Mouse (Mus musculus) gastrocnemius, postnatal 25 days (tissue): Measurements from ENCODE around the gene Rere. TPM values are rescaled to one million over a fixed set of nuclear protein-coding genes. Genes with fewer than 3 reads are reported as not detected.

Source experiments
- DNase-seq: peaks from one replicate; pipeline ENCODE4 v3.0.0; 2022
- total RNA-seq, 2 experiments: library from RNA; stranded (reverse); gene quantifications; 1 replicate in 1 of 2; 2 replicates in 1 of 2; pipeline ENCODE4 v1.2.3; 2021

The Rere gene
- total RNA-seq, 2 experiments from 2014 or later = 51.0 to 56.4 TPM

GRCm38 (mm10) chr4:150382504-150382903, 101.1 kb downstream of the Rere start:
- no peak for DNase-seq

DNA sequence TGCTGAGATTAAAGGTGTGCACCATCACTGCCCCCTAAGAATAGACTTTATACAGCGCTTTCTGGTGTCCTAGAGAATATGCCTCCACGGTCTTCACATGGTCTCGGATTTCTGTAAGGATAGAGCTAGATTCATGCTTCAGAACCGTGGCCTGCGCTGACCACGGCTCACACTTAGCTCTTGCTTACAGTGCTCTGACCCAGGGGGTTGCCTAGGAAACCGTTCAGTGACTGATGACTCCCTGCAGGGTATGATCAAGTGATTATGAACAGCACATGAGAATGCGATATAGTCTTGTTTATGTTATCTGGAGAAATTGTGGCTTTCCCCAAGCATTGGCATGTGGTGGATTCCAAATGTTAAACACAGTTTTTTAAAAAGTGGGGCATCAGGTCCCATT, 103.0 kb downstream of the Rere start:
- no peak for DNase-seq

DNA sequence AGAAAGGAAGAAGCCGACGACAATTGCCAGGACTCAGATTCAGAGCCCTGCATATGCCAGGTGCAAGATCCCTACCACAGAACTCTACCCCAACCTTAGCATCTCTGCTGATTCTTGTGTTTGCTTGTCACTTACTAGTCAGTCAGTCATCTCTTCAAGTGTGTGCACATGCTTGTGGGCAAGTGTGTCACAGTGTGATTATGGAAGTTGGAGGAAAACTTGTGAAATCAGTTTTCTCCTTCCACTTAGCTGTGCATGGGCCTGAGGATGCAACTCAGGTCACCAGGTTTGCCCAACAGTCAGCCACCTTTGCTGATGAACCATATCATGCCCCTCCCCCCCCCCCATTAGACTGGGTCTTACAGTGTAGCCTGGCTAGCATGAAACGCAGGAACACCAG, 103.5 kb downstream of the Rere start:
- no peak for DNase-seq

- no peak for DNase-seq
Observed at GRCm38 (mm10) chr4:150388518-150388917, 107.1 kb downstream of the Rere start.

- DNase-seq = no peak
Observed at GRCm38 (mm10) chr4:150393607-150394006, 112.2 kb downstream of the Rere start.

- no peak for DNase-seq
Observed at GRCm38 (mm10) chr4:150394091-150394490, 112.6 kb downstream of the Rere start.

DNA sequence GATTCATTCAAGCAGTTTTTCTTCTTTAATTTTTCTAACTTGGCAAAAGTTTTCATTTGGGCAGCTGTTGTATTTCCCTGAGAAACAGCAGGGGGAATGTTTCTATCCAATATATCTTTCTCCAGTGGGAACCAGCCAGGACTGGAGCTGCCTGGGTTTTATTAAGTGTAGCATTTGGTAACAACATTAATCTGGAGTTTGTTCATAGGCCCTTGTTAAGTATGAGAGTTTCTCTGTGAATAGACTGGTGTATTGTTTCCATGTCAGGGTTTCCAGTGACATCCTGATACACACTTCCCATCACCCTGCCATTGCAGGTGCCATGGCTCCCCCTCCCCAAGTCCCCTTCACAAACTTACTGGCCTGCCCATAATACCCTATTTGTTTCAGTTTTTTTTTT, 114.9 kb downstream of the Rere start:
- DNase-seq = no peak

DNA sequence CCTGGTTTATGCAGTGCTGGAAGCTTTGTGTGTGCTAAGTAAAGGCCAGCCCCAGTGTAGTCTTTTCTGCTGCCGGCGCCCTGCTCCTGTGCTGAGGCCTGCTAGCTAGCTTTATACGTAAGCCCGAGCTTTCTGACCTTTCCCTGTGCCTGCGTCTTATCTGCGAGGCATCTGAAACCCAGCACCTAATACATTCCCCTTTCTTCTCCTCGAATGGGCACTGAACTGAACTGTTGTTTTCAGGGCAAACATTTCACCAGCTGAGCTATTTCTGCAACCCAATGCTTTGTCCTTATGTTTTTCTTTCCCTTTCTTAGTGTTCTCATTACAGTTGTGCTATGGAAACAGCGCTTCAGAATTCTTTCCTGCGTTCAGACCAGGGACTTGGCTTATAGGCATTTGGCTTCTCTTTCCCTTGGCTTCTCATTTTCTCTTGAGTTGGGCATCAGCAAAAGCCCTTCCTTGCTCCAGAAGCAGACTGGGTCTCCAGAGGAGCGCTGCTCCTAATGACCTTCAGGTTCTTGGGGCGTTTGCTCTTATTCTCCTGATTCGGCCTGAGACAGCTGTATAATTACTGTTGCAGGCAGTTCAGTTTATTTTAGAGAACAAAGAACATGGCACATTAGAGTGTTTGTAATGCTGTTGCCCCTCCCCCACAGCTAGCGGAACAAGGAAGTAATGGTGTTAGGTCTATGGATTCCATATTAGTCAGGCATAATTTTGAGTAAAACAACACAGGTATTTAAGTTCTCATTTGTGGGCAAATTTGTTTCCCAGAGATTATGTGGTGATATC, 115.6 kb downstream of the Rere start:
- no peak for DNase-seq

- no peak for DNase-seq
Observed at GRCm38 (mm10) chr4:150399032-150399431, 117.6 kb downstream of the Rere start.

DNA sequence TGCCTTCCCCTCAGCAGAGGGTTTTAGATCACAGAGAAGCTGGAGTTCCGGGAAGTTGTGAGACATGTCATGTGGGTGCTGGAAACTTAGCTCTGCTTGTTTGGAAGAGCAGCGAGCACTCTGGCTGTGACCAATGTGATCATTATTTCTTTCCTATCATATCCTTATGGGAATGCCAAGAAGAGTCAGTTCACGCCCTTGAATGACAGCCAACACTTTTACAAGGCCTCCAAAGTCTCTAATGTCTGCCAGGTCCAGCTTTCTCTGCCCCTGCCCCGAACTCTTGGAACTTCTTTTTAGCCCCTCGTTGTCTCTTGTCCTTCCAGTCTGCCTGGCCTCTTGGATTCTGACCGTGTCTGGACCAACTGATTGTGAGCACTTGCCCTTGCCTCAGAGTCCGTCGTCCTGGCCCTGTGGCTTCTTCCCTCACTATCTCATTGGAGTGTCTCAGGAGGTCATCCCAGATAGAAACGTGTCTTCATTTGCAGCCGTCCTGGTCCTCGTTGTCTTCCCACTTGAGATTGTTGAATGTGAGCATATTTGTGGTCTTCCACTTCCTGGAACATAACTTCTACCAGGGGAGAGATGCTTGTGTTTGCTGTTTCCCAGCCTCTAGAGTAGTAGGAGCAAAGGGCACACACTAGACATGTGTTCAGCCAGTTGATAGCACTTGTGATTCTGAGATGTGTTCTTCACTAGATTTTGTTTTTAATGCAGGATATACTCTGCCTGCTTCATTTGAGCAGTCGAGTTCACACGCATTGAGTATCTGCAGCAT, 120.6 kb downstream of the Rere start:
- DNase-seq = no peak

- no peak for DNase-seq
Observed at GRCm38 (mm10) chr4:150402608-150402985, 121.2 kb downstream of the Rere start.

- DNase-seq = no peak
Observed at GRCm38 (mm10) chr4:150403941-150404340, 122.5 kb downstream of the Rere start.

DNA sequence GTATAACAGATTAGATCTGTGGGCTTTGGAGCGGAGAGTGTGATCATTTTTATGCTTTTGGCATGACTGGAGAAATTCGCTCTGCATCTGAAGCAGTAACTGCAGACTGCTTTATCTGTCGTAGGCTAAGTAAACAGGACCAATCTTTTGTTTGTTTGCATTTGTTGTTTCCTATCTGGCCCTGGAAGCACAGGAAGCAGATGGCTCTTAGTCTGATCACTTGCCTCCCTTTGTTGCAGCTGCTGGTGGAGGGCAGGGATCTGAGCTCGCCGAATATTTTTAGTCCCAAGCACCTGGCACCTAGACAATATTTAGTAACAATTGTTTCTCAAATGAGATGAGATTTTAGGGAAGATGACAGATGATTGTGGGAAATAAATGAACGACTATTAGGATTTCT, 123.1 kb downstream of the Rere start:
- DNase-seq = no peak

DNA sequence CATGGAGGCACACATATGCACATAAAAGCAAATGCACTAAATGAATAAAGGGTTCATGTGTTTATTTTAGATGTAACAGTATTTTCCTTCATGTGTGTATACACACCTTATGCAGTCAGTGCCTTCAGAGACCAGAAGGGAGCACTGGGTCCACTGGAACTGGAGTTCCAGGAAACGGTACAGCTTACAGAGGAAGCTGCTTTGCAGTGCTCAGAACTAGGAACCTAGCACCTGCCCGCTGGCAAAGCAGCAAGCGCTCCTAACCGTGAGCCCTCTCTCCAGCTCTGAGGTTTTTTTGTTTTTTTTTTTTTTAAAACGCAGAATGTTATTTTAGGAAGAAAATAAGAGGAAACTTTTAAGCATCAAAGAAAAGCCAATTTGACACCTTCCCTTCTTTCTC, 124.3 kb downstream of the Rere start:
- no peak for DNase-seq

DNA sequence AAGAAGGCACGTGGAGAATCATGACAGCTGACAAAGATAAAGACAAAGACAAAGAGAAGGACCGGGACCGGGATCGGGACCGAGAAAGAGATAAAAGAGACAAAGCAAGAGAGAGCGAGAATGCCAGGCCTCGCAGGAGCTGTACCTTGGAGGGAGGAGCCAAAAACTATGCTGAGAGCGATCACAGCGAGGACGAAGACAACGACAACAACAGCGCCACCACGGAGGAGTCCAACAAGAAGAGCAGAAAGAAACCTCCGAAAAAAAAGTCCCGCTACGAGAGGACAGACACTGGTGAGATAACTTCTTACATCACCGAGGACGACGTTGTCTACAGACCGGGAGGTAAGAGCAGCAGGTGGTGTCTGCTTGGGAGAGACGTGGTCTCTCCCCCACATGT, 124.9 kb downstream of the Rere start:
- DNase-seq = no peak

DNA sequence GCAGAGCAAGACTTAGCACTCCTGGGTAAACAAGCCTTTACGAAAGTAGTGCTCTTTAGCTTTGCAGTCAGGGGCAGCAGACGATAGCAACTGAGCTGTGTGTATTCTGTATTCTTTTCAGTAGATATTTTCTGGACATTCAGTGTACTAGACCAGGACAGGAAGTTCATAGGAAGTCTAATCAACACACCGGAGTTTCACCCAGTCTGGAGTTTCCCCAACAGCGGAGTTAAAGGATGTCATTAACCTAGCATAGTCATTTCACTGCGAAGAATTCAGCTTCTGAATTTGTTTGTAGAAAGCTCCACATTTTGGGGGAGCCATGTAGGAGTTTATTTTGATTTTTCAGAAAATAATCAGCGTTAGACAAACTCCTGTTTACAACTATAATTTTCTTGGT, 125.4 kb downstream of the Rere start:
- no peak for DNase-seq

DNA sequence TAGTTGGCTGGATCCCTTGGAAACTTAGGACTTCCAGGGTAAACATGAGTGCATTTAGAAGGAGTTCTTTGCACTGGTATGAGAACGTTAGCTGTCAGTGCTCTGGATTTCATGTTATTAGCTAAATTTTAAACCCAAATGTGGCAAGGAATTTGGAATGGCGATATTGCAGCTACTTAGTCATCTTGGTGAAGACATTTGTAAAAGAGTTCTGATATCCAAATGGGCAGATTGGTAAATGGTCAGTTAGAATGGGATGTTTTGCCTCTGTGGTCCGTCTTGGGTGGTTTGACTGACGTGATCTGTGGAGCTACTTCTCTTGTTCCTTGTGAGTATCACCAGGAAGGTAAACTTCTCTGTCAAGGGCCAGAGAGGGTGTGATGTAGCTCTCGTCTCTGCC, 132.8 kb downstream of the Rere start:
- DNase-seq = no peak

- no peak for DNase-seq
Observed at GRCm38 (mm10) chr4:150414759-150415158, 133.3 kb downstream of the Rere start.

- DNase-seq = no peak
Observed at GRCm38 (mm10) chr4:150415227-150415969, 134.0 kb downstream of the Rere start.

GRCm38 (mm10) chr4:150420576-150421263, 139.3 kb downstream of the Rere start:
- DNase-seq = no peak

GRCm38 (mm10) chr4:150426098-150426879, 144.8 kb downstream of the Rere start:
- no peak for DNase-seq
